Mouse (Mus musculus) thymus, postnatal 25 days (tissue): ENCODE data around the gene Eef2kmt.
"Not testable (repeated sequence)": the region's sequence is repeated elsewhere in the genome, so short reads cannot be mapped to it uniquely, and the experiment has no call there.

Source experiments
- DNase-seq: peaks from one replicate; pipeline ENCODE4 v3.0.0; 2022

Eef2kmt gene

DNA sequence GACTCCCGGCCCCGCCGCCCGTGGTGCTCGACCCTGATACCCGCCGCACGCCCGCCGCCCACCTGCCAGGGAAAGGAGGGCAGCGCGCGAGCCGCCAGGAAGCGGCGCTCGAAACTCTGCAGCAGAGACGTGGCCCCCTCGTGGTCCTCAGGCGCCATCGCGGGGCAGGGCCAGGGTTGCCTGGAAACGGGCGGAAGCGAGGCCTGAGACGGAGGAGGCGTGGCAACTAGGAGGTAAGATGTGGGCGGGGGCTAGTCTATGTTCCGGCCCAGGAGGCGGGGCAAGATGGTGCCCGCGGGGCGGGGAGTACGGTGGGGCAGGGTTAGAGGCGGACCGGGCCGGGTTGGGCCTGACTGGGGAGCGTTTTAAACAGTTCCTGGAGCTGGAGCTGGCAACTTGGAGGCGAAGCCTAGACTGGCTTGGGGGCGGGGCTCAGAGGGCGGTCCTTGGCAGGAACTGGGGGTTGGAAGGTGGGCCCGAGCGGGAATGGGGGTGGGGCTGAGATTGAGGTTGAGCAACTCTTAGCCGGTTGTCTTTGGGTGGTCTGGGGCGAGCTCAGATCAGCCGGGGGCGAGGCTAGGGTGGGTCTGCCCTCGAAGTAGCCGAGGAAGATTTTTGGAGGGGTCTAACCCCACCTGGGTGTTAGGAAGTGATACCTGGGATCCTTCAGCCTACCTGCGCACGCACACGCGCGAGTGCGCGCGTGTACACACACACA lies at the start of gene Eef2kmt:
Eef2kmt (minus strand) TSS at position 205 of the 718 bp plus-strand sequence.
- DNase-seq: peak; percentile 100

GRCm38 (mm10) chr16:5295238-5295637 lies 39.5 kb upstream of the Eef2kmt start:
- no peak for DNase-seq

DNA sequence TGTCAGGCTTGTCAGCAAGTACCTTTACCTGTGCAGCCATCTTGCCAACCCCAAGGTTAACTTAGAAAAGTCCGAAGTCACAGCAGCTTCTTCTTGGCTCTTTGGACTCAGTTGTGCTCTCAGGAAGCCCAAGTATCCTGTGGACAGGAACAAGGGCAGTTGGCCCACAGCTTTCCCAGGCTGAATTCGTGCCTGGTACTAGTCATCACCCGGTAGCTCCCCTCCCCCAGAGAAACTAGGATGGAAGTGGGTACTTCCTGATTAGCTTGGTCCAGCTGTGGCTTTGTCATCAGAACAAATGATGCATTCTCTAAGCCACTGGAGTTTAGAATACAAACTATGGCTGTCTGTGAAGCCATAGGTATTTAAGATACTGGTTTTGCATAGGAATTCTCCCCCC lies 29.6 kb upstream of the Eef2kmt start:
- no peak for DNase-seq

DNA sequence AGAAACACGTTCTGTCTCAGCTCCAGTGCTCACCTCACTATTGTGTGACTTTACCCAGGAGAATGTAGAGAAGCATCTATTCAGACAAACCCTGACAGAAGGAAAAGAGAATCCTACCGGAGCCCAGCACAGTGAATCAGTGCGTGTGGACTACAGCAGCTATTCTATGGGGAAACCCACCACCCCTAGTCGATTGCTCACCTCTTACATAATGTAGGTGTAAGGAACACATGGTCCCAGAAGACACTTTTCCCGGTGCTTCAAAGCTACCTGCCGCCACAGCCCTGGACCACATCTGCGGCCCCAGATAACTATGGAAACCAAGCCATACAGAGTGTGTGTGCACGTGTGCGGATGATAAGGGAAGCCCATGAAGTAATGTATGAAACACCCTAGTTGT lies 26.9 kb upstream of the Eef2kmt start:
- no peak for DNase-seq

DNA sequence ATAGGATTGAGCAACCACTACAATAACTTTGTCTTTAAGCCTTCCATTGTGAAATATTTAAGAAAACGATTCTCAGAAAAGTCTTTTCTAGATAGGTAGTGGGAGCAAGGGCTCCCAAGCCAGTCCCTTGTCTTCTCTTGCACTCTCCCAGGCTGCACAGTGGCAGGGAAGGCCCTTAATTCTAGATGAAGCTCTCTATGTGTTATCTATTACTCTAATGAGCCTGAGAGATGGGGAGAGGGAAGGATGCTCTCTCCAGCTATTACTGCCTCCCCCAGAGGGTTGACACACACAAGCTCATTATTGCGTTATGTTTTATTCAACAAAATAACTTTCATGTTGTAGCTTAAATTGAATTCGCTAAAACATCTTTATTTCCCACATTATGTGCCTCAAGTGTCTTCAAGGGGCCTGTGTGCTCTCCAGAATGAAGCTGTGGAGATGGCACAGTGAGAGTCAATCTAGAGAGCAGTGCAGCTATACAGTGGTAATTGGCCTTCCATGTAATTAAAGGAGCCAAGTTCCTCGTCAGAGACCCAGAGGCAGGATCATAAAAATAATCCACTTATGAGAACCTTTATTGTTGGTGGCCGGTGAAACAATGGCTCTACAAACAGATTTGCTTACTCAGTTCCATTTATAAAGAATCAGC lies 23.9 kb upstream of the Eef2kmt start:
- no peak for DNase-seq

DNA sequence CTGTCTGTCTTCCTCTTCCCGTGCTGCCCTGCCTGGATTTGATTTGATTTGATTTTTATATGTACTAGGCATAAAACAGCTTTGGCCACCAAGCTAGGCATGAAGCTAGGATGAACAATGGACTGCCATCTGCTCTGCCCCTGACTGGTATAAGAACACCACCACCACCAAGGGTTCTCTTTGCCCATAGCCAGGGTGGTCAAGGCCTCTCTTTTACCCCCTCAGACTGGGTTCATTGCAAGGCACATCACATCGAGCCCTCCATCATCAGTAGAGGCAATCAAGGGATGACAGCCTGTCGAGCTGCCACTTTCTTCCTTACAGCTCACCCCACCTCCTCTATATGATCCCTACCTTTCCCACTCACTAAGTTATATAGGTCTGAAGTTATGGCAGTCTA lies 16.6 kb upstream of the Eef2kmt start:
- DNase-seq: no peak

DNA sequence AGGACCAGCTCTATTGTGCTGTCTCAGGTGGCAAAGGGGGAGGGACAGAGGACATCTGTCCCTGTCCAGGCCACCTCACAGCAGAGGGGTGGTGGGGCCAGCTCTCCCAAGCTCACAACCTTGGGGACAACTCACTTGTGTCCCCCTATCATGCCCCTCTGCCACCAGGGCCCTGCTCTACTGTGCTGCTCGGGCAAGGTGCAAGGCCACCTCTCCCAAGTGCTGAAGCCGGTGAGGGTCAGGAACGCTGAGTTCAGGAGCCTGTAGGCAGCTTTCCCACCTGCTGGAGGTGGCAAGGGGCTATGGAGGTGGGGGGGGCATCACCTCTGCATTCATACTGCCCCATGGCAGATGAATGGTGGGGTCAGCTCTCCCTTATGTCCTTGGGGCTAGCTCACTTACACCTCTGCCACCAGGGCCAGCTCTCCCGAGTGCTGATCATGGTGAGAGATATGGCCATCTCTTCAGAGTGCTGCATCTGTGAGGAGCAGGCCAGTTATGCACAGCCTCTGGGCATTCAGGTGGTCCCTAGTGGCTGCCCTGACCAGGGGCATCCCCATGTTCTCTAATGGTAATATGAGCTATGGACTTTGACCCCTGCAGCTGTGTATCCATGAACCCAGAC lies 15.7 kb upstream of the Eef2kmt start:
- no peak for DNase-seq

GRCm38 (mm10) chr16:5263926-5264325 lies 8.1 kb upstream of the Eef2kmt start:
- DNase-seq: no peak

DNA sequence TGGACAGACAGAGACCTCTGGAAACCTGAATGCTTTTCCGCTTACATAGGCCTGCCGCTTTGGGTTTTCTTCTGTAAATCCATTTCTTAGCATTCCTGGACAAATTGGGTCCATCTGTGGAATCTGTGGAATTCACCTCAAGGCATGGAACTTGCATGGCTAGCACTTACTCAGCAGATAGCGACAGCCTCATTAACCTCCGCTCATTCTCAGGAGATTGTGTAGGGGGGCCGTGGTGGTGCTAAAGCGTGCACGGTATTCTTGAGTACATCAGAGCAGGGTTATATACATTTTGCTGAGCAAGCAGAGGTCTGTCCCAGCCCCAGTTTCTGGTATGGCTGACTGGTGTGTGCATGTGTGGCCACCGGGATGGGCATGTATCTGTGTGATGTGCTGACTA lies 7.4 kb upstream of the Eef2kmt start:
- DNase-seq: no peak

DNA sequence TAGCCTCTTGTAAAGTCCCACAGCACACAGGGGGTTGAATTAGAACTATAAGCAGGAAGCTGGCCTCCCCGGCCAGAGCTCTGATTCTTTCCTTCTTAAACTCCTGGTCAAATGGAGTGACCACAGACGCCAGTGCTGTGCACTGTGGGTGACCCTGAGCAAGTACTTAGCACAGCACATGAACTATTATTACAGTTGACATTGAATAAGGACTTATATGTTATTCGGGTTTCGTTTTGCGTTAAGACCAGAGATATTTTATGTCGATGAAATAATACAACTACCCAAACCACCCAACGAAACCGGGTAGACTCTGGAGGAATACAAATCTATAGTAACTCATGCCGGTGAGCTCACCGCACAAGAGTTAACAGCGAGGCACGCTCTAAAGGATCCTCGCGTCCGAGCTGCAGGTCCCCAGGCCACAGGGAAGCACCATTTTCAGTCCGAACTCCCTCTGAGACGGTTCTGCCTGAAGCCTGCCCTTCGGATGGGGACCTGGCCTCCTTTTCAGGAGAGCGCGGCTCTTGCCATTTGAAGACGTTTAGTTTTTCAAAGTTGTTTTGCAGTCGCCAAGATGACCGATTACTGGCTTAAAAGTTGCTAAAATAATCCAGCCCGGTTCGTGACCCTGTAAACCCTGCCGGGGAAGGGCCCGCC lies 572 bp downstream of the Eef2kmt start:
- DNase-seq: peak; percentile 10

- DNase-seq: peak; percentile 90
These were observed 1.3 kb downstream of the Eef2kmt start for GRCm38 (mm10) chr16:5254346-5255025.

- DNase-seq: no peak
These were observed 3.5 kb downstream of the Eef2kmt start for GRCm38 (mm10) chr16:5252260-5252659.

GRCm38 (mm10) chr16:5250891-5251290 lies 4.9 kb downstream of the Eef2kmt start:
- no peak for DNase-seq

DNA sequence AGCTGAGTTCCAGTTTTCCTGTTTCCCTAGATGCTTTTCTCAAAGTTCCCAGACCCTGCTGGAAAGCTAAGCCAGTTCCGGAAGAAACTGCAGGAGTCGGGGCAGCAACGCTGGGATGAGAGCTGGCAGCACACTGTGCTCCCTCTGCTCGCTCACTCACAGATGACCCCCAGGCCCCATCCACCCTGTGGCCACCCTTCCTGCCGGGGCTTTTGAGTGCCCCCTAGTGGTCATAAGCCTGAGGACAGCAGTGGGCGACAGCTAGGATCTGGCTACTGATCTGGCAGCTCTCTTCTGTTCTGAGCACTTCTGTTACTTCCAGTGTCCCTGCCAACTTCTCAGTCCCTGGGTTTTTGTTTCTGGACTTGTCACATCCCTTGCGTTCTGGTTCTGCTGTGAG lies 11.4 kb downstream of the Eef2kmt start:
- peak; percentile 56 for DNase-seq

DNA sequence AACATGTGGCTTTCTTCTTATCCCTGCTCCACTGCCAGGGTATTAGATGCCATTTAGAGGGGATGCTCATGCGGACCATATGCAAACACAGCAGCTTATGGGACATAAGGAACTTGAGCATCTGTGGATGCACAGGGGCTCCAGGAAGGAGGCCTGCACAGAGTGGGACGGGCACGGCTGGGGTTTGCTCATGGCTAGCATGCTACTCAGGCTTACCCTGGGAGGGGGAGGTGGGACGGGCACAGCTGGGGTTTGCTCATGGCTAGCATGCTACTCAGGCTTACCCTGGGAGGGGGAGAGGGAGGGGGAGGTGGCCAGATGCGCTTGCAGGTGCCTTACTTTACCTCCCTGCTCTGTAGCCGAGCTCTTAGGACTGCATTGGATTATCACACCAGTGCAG lies 12.9 kb downstream of the Eef2kmt start:
- DNase-seq: no peak

DNA sequence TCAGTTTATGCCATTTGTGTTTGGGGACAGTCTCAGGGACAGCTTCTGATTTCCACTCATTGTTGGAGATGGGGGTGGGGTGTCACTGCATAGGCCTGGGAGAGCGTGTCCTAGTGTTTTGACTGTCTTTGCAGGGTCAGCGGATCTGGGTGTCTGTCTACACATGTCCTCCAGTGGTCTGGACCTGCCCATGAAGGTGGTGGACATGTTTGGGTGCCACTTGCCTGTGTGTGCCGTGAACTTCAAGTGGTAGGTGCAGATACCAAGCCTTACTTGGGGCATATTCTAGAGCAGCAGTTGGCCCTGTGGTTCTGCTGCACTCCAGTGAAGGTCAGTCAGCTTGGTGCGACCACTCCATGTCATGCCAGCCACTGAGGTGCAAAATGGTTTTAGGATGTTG lies 13.4 kb downstream of the Eef2kmt start:
- no peak for DNase-seq

- peak; percentile 89 for DNase-seq
These were observed 22.1 kb downstream of the Eef2kmt start, which contains the start of gene Alg1 for GRCm38 (mm10) chr16:5233418-5234313. Alg1 (plus strand) TSS chr16:5233621.

GRCm38 (mm10) chr16:5232982-5233381 lies 22.8 kb downstream of the Eef2kmt start:
- no peak for DNase-seq

- not testable (repeated sequence) for DNase-seq
These were observed 27.7 kb downstream of the Eef2kmt start for GRCm38 (mm10) chr16:5228103-5228502.

DNA sequence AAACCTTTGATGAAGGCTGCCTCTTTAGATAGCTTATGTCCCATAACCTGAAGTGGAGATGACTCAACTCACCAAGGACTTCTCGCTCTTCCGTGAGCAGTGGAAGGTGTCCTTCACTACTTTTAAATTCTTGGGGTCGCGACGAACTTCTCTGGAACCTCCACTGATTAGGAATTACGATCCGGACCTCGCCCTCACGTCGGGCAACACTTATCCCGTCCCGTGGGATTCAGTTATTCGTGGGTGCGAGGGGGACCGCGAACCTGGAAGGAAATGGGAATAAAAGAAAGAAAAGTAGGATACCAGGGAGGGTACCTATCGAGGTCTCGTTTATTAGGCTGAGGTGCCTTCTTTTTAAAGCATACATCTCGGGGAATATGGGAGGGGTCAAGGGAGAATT lies 28.3 kb downstream of the Eef2kmt start:
- not testable (repeated sequence) for DNase-seq

GRCm38 (mm10) chr16:5226534-5226933 lies 29.2 kb downstream of the Eef2kmt start:
- DNase-seq: not testable (repeated sequence)

- DNase-seq: no peak
These were observed 33.6 kb downstream of the Eef2kmt start, which contains the start of gene AU021092 for GRCm38 (mm10) chr16:5222140-5222539. AU021092 (minus strand) TSS chr16:5222299.
